Mouse (Mus musculus) forebrain, postnatal 0 days (tissue): ENCODE results near the gene Pimreg. TPM values are rescaled to one million over a fixed set of nuclear protein-coding genes. Genes with fewer than 3 reads are reported as not detected.

Experiments
- ATAC-seq: fragments of 200-750 bp; cut with Nextera tagmentation; 2 replicates; pipeline ENCODE4 v1.8.0; 2017; ENCODE audit warnings: mild to moderate bottlenecking, moderate library complexity
- DNase-seq: peaks from one replicate; pipeline ENCODE4 v3.0.0-alpha.2; 2015
- H3K27ac ChIP-seq: fragments of 300-500 bp; sonication (generic); 2 replicates; pipeline ENCODE4 v1.5.1; 2014; ENCODE audit warnings: low read depth, mild to moderate bottlenecking, antibody characterized with exemption, low read length, moderate library complexity, mixed read lengths
- H3K27me3 ChIP-seq: fragments of 300-500 bp; sonication (generic); 2 replicates; pipeline ENCODE4 v1.6.1; 2014; ENCODE audit warnings: mild to moderate bottlenecking, low read length, mixed read lengths; ENCODE audit not compliant: insufficient read depth
- H3K36me3 ChIP-seq: fragments of 300-500 bp; sonication (generic); 2 replicates; pipeline ENCODE4 v1.6.1; 2014; ENCODE audit warnings: mild to moderate bottlenecking, moderate library complexity; ENCODE audit not compliant: insufficient read depth
- H3K4me1 ChIP-seq: fragments of 300-500 bp; sonication (generic); 2 replicates; pipeline ENCODE4 v1.6.1; 2014; ENCODE audit warnings: antibody characterized with exemption; ENCODE audit not compliant: insufficient read depth
- H3K4me2 ChIP-seq: fragments of 300-500 bp; sonication (generic); 2 replicates; pipeline ENCODE4 v1.6.1; 2014; ENCODE audit warnings: low read depth, mild to moderate bottlenecking, moderate library complexity
- H3K4me3 ChIP-seq: fragments of 300-500 bp; sonication (generic); 2 replicates; pipeline ENCODE4 v1.5.1; 2014; ENCODE audit warnings: low read depth, low read length, mixed read lengths
- H3K9ac ChIP-seq: fragments of 300-500 bp; sonication (generic); 2 replicates; pipeline ENCODE4 v1.6.1; 2014; ENCODE audit warnings: mild to moderate bottlenecking
- H3K9me3 ChIP-seq: fragments of 300-500 bp; sonication (generic); 2 replicates; pipeline ENCODE4 v1.6.1; 2016; ENCODE audit warnings: low read length
- CTCF ChIP-seq: sonication (generic); IDR thresholded peaks from 2 replicates; pipeline ENCODE4 v1.5.1; 2016; ENCODE audit warnings: antibody characterized with exemption, control low read depth, low read depth
- WGBS: fragments of 180-500 bp; shearing (Covaris S2); extraction: QIAGEN DNeasy Blood & Tissue Kit; methylation state at CpG from one replicate; pipeline ENCODE4 v1.1.7; 2014; 5-methylcytosine and 5-hydroxymethylcytosine counted together
- polyA plus RNA-seq: library from polyadenylated mRNA; unstranded; fragments of >200 nt; fragmentation: Nextera tagmentation; extraction: Ambion mirVana; gene quantifications from 2 replicates; pipeline ENCODE4 v1.2.1, GENCODE M21; 2015
- total RNA-seq: library from RNA; depleted of rRNA; stranded (reverse); fragments of >200 nt; gene quantifications from 2 replicates; pipeline ENCODE4 v1.2.3, GENCODE M21; 2014; rRNA removed

Pimreg gene
- total and polyA plus RNA-seq, 2 experiments from 2014 or later, result 14.9 to 20.6 TPM

DNA sequence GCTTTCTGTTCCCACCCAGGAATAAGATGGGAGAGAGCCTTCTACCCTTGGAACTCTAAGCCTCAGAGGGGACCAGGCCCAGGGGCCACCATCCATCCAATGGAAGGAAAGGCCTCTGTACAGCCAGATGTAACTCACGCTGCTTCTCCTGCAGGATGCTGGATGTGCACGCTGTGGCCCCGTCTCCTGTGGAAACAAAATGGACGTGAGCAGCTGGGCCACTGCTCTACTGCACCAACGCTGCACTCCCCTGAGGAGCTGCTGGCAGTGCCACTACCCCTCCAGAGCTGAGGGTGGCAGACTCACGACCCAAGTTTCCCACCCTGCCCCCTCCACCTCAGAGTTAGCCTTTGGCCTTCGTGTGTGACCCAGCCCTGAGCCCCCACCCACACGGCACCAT, 50.6 kb downstream of the Pimreg start:
- Histone ChIP-seq H3K4me1 (no peaks in the 10 kb centered on the region), H3K36me3 (no peaks in the 10 kb centered on the region), H3K27me3 (no peaks in the 10 kb centered on the region), H3K4me3 (no peak overlapping the region), H3K27ac (no peak overlapping the region), H3K9ac (no peak overlapping the region), H3K9me3 (no peaks in the 10 kb centered on the region), H3K4me2 (no peak overlapping the region)
- DNase-seq, result no peak
- TF ChIP-seq CTCF, result no peak
- no peak for ATAC-seq
- 78% methylated on average over 8 of the region's 8 CpGs for WGBS

DNA sequence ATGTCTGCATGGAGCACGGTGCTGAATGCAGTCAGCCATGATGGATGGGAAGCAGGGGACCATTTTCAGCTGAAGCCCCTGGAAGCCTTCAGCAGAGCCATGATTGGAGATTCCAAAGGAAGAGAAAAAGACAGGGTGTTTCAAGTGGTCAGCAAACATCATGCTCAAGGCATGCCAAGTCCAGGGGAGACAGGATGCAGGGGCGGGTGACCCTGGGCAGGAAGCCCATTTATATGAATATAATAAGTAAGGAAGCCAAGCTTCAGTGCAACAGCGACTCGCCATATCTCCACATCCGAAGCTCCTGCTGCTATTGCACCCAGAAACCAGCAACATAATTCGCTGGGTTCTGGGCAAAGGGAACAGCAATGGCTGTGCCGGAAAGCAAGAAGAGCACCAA, 52.6 kb downstream of the Pimreg start:
- no peak overlapping the region for H3K4me2 ChIP-seq
- H3K36me3 ChIP-seq, result no peaks in the 10 kb centered on the region
- no peak overlapping the region for H3K9ac ChIP-seq
- H3K27me3 ChIP-seq, result no peaks in the 10 kb centered on the region
- DNase-seq, result no peak
- H3K4me3 ChIP-seq, result no peak overlapping the region
- 90% methylated on average over 7 of the region's 7 CpGs for WGBS
- no peak for TF ChIP-seq CTCF
- no peak overlapping the region for H3K27ac ChIP-seq
- no peaks in the 10 kb centered on the region for H3K4me1 ChIP-seq
- H3K9me3 ChIP-seq, result no peaks in the 10 kb centered on the region
- no peak for ATAC-seq

DNA sequence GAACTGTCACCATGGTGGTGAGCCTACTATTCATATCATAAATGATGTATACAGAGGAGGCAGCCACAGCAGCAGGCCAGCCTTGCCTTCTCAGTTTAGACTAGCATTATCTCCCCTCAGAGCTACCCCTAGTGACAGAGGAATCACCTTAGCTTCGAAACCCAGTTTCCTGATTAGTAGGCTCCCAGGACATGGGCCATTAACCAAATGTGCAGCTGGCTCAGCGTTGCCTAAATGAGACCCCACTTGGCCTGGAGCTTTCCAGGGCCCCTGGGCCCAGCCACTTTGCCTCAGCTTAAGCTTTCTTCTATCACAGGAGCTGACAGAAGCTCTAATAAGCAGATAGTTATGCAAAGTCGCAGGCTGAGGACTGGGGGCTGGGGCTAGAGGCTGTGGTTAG, 54.2 kb downstream of the Pimreg start:
- Histone ChIP-seq H3K36me3 (no peaks in the 10 kb centered on the region), H3K27me3 (no peaks in the 10 kb centered on the region), H3K4me3 (no peak overlapping the region), H3K4me1 (no peaks in the 10 kb centered on the region), H3K27ac (no peak overlapping the region), H3K4me2 (no peak overlapping the region), H3K9ac (no peak overlapping the region), H3K9me3 (no peaks in the 10 kb centered on the region)
- TF ChIP-seq CTCF, result no peak
- WGBS, result 45% methylated on average over 3 of the region's 3 CpGs
- ATAC-seq (no peak), DNase-seq (no peak)

Other genes starting within 250 kb of the Pimreg start
- 0.19 and 0.31 TPM in 2 replicates for gene Aipl1, start 4.5 kb upstream of the Pimreg start, total RNA-seq
- 0.23 and 0.33 TPM in 2 replicates for gene Aipl1, start 4.5 kb upstream of the Pimreg start, polyA plus RNA-seq
- gene Pitpnm3, start 93.7 kb downstream of the Pimreg start, total RNA-seq, result 7.8 and 14.0 TPM in 2 replicates
- 1.9 and 3.2 TPM in 2 replicates for gene Pitpnm3, start 93.7 kb downstream of the Pimreg start, polyA plus RNA-seq
- gene Gm43951, start 164.8 kb downstream of the Pimreg start, total RNA-seq, result 3.3 and 3.6 TPM in 2 replicates
- 0.33 and 0.62 TPM in 2 replicates for gene Gm43951, start 164.8 kb downstream of the Pimreg start, polyA plus RNA-seq
- gene 4933427D14Rik, start 165.4 kb downstream of the Pimreg start, total RNA-seq, result 23.2 and 28.0 TPM in 2 replicates
- gene 4933427D14Rik, start 165.4 kb downstream of the Pimreg start, polyA plus RNA-seq, result 11.1 TPM in 2 replicates
- 61.3 and 78.8 TPM in 2 replicates for gene Txndc17, start 165.5 kb downstream of the Pimreg start, total RNA-seq
- gene Txndc17, start 165.5 kb downstream of the Pimreg start, polyA plus RNA-seq, result 114 and 134 TPM in 2 replicates
- gene Med31, start 173.6 kb downstream of the Pimreg start, total RNA-seq, result 24.1 and 33.0 TPM in 2 replicates
- gene Med31, start 173.6 kb downstream of the Pimreg start, polyA plus RNA-seq, result 43.4 and 43.9 TPM in 2 replicates
- gene Slc13a5, start 225.2 kb downstream of the Pimreg start, total RNA-seq, result 3.8 and 4.7 TPM in 2 replicates
- gene Slc13a5, start 225.2 kb downstream of the Pimreg start, polyA plus RNA-seq, result 4.0 and 4.1 TPM in 2 replicates